Mouse (Mus musculus) WW6 (cell line): Measurements from ENCODE around the gene Dip2a.

ENCODE experiments used
- DNase-seq: peaks from one replicate; pipeline ENCODE4 v3.0.0-alpha.2; 2013; ENCODE audit warnings: low read depth, low spot score

Gene Dip2a

GRCm38 (mm10) chr10:76247960-76248646, 97.0 kb downstream of the Dip2a start:
- no peak for DNase-seq

GRCm38 (mm10) chr10:76246601-76247000, 98.5 kb downstream of the Dip2a start:
- DNase-seq, result no peak

GRCm38 (mm10) chr10:76245106-76245505, 100.0 kb downstream of the Dip2a start:
- no peak for DNase-seq

- DNase-seq, result no peak
Measured at GRCm38 (mm10) chr10:76239401-76239800, 105.7 kb downstream of the Dip2a start.

- peak; percentile 83 for DNase-seq
Measured at GRCm38 (mm10) chr10:76237341-76238225, 107.5 kb downstream of the Dip2a start, which contains the start of gene Prmt2. Gene Prmt2, minus strand, starts transcription at chr10:76237865.

- no peak for DNase-seq
Measured at GRCm38 (mm10) chr10:76229627-76230026, 115.5 kb downstream of the Dip2a start.

DNA sequence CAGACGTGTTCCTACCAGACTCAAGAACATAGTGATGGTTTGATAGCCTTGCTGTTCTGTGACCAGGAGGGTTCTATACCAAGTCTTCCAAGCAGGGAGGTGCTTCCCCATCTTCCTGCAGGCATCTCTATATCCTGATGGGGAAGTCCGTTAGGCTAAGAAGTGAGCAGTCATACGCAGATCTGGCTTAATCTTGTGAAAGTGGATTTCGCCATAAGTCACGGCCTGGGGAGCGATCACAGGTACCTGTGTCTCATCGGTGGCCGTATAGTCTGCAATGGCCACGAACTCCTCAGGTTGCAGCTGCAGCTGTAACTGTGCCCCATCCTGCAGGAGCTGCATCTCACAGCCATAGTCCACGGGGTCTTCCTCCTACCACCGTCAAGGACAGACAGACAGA, 119.1 kb downstream of the Dip2a start:
- DNase-seq, result no peak

- no peak for DNase-seq
Measured at GRCm38 (mm10) chr10:76218240-76218639, 126.9 kb downstream of the Dip2a start.

GRCm38 (mm10) chr10:76217056-76217455, 128.0 kb downstream of the Dip2a start:
- no peak for DNase-seq

DNA sequence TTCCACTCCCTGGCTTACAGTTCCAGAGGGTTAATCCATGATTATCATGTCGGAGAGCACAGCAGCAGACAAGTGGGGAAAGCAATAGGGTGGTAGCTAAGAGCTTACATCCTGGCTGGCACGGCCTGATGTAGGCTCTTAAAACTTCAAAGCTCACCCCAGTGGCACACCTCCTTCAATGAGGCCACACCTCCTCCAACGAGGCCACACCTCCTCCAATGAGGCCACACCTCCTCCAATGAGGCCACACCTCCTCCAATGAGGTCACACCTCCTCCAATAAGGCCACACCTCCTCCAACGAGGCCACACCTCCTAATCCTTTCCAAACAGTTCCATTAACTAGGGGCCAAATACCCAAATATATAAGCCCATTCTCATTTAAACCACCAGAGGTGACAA, 130.9 kb downstream of the Dip2a start:
- no peak for DNase-seq

- no peak for DNase-seq
Measured at GRCm38 (mm10) chr10:76212121-76212520, 133.0 kb downstream of the Dip2a start.

DNA sequence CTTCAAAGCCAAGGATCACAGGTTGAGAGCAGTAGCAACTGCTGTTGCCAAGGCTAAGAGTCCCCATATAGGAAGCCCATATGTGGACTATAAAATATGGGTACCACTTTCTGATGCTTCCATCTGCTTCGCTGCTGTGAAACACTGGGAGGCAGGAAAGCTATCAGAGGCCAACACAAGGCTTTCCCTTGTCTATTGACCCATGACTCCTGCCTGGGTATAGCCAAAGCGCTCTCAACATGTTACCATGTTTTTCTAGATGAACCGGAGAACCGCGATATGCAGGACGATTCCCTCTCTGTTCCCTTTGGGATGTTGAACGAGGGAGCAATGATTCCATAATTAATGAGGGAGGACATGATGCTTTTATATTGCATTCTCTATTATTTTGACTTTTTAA, 134.3 kb downstream of the Dip2a start:
- DNase-seq, result no peak
